Mouse (Mus musculus): ENCODE measurements around the gene Colec11. TPM values are rescaled to one million over a fixed set of nuclear protein-coding genes. Genes with fewer than 3 reads are reported as not detected.

Colec11 gene
- total and polyA plus RNA-seq, 3 experiments, result not detected

DNA sequence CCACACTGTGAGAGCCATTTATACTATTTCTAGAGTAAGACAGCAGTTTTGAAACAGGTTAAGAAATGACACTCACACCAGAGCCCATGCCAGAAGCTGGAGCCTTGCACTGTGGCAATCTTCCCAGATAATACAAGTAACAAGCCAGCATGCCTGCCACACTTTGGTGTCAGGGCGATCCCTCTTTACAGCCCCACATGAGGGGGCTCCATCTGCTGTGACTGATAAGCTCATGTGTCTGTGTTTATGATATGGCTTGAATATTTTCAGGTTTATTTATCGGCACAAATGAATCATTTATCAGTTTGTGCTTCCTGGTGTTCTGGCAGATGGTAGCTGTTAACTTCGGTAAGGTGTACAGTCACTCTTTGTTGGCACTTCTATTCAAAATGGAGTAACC lies 45.0 kb downstream of the Colec11 start:
- no peak overlapping the region for H3K4me3 ChIP-seq (replicated peaks in 1 of 3; ENCODE audit: low read depth in 2 of 3, low read length in 2 of 3, poor library complexity in 1 of 3)
- H3K9me3 ChIP-seq (replicated peaks; ENCODE audit: low read length), result peaks cover 2% of the 10 kb centered on the region
- H3K9ac ChIP-seq (ENCODE audit: insufficient read depth, low read depth), result no peak overlapping the region
- no peak for TF ChIP-seq KAT2A (IDR thresholded peaks at IDR 0.05; ENCODE audit: insufficient replicate concordance, low read length)
- dilution Hi-C loops (cut with MboI; ENCODE audit: extremely low pct_ligation_motif_present, extremely low pct_unique_long_range_greater_than_20kb, low sequenced_read_pairs), result no loop called here
- no peak for DNase-seq (ENCODE audit: extremely low read depth)
- H3K27me3 ChIP-seq (replicated peaks), result peaks cover 5% of the 10 kb centered on the region
- H3K36me3 ChIP-seq (replicated peaks in 1 of 2; ENCODE audit: control insufficient read depth in 1 of 2, insufficient read depth in 1 of 2, low read length in 1 of 2), result no peaks in the 10 kb centered on the region
- no peak overlapping the region for H3K4me2 ChIP-seq (ENCODE audit: insufficient read depth, low read depth, poor library complexity, severe bottlenecking)
- no peaks in the 10 kb centered on the region for H3K4me1 ChIP-seq (ENCODE audit: control insufficient read depth in 1 of 2, insufficient read depth in 2 of 2)
- H3K79me2 ChIP-seq (replicated peaks; ENCODE audit: control insufficient read depth, extremely low read depth, insufficient read depth, poor library complexity, severe bottlenecking), result no peaks in the 10 kb centered on the region
- H3K27ac ChIP-seq (ENCODE audit: insufficient read depth, low read depth), result no peak overlapping the region
- in situ Hi-C loops (cut with MboI; ENCODE audit: low pct_ligation_motif_present, low pct_unique_long_range_greater_than_20kb, low sequenced_read_pairs), result loop anchor here (25.0 kb wide), 1 partner anchor 534 kb away; no protein-coding TSS in a partner anchor

DNA sequence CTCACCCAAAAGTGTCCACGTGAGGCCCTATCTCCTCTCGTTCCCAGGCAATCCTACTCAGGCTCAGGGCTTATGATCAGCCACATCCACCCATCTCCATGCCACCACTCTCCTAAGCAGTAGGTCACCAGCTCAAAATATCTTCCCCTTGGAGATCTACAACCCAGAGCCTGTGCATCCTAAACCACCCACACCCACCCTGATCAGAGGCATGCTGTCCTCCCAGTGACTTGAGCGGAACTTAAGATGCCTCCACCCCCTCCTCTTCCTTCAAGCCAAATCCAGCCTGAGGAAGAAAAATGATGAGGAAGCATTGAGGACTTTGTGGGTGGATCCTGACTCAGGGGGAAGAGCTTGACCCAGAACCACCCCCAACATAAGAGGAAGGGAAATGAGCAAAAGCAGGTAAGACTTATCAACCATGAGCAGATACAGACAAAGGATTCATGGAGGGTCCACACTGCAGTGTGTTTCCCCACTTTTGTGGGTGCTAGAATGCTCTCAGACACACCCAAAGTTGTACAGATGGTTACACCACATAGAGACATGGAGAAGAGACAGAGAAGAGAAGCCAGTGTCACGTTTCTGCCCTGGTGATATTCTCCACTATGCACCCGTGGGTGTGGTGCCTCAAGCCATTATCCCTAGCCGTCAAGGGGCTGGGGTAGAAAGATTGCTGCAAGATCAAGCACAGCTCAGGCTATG lies 47.7 kb downstream of the Colec11 start:
- no peak overlapping the region for H3K4me3 ChIP-seq (replicated peaks in 1 of 3; ENCODE audit: low read depth in 2 of 3, low read length in 2 of 3, poor library complexity in 1 of 3)
- peaks cover 5% of the 10 kb centered on the region for H3K27me3 ChIP-seq (replicated peaks)
- no peak overlapping the region for H3K4me2 ChIP-seq (ENCODE audit: insufficient read depth, low read depth, poor library complexity, severe bottlenecking)
- in situ Hi-C loops (cut with MboI; ENCODE audit: low pct_ligation_motif_present, low pct_unique_long_range_greater_than_20kb, low sequenced_read_pairs) (loop anchor here (25.0 kb wide), 1 partner anchor 537 kb away; no protein-coding TSS in a partner anchor), dilution Hi-C loops (cut with MboI; ENCODE audit: extremely low pct_ligation_motif_present, extremely low pct_unique_long_range_greater_than_20kb, low sequenced_read_pairs) (no loop called here)
- no peak for DNase-seq (ENCODE audit: extremely low read depth)
- no peak overlapping the region for H3K27ac ChIP-seq (ENCODE audit: insufficient read depth, low read depth)
- H3K4me1 ChIP-seq (ENCODE audit: control insufficient read depth in 1 of 2, insufficient read depth in 2 of 2), result no peaks in the 10 kb centered on the region
- peaks cover 2% of the 10 kb centered on the region for H3K9me3 ChIP-seq (replicated peaks; ENCODE audit: low read length)
- TF ChIP-seq KAT2A (IDR thresholded peaks at IDR 0.05; ENCODE audit: insufficient replicate concordance, low read length) (no peak), MAZ (IDR thresholded peaks at IDR 0.05; ENCODE audit: low read depth, low read length) (no peak), RAD21 (IDR thresholded peaks at IDR 0.05; ENCODE audit: low read depth, low read length) (no peak), NELFE (IDR thresholded peaks at IDR 0.05; ENCODE audit: low read depth, low read length) (no peak), SIN3A (IDR thresholded peaks at IDR 0.05; ENCODE audit: low read length) (no peak), USF1 (IDR thresholded peaks at IDR 0.05; ENCODE audit: low read depth, low read length) (no peak), CHD1 (IDR thresholded peaks at IDR 0.05; ENCODE audit: low read depth, low read length) (no peak), ZKSCAN1 (IDR thresholded peaks at IDR 0.05; ENCODE audit: borderline replicate concordance, low read depth, low read length) (no peak), MEF2A (IDR thresholded peaks at IDR 0.05; ENCODE audit: borderline replicate concordance, low read depth, low read length) (no peak), ZC3H11A (IDR thresholded peaks at IDR 0.05; ENCODE audit: low read depth, low read length) (no peak), MYC (IDR thresholded peaks at IDR 0.05; ENCODE audit: low read depth, low read length) (no peak), TBP (conservative IDR thresholded peaks at IDR 0.05; ENCODE audit: low read depth, low read length) (no peak), MXI1 (IDR thresholded peaks at IDR 0.05; ENCODE audit: low read depth, low read length) (no peak), RCOR1 (conservative IDR thresholded peaks at IDR 0.05; ENCODE audit: low read depth, low read length) (no peak), POLR2AphosphoS2 (IDR thresholded peaks at IDR 0.05; ENCODE audit: low read depth, low read length) (no peak), CHD2 (IDR thresholded peaks at IDR 0.05; ENCODE audit: low read length) (no peak), JUN (IDR thresholded peaks at IDR 0.05; ENCODE audit: insufficient read depth, low read depth, low read length) (no peak)
- no peak overlapping the region for H3K9ac ChIP-seq (ENCODE audit: insufficient read depth, low read depth)
- H3K36me3 ChIP-seq (replicated peaks in 1 of 2; ENCODE audit: control insufficient read depth in 1 of 2, insufficient read depth in 1 of 2, low read length in 1 of 2), result no peaks in the 10 kb centered on the region
- H3K79me2 ChIP-seq (replicated peaks; ENCODE audit: control insufficient read depth, extremely low read depth, insufficient read depth, poor library complexity, severe bottlenecking), result no peaks in the 10 kb centered on the region

Measured in CH12.LX (cell line).